Comparison of ENCODE assay signal across 10 mouse cellular contexts in the genomic region with DNA sequence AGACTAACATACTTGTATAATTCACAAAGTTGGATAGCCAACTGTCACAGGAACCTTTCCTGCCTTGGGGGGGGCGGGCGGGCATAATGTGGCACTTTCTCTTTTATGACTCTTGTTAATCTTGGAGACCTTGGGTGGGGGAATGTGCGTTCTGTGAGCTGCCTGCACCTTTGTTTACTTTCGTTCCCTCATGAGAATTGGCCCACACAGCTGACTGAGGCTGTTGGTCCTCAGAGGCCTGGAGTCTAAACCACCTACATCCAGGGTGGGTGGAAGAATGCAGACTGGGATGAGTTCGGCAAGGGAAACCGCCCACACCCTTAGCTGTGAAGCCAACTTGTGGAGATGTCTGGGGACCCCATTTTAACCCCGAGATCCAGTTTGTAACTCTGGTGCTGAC. TPM values are rescaled to one million over a fixed set of nuclear protein-coding genes. Genes with fewer than 3 reads are reported as not detected.
DNase-seq lines count a peak whose midpoint lies in the region; ATAC-seq and TF ChIP-seq lines count a peak whose summit lies in the region.
"Had no signal": no experiment of that assay in that cellular context is flagged by ENCODE, and none has a peak within 500 bp of the region (broad histone marks: within the 10 kb centered on the region; RNA-seq: fewer than 3 reads in every experiment).

No protein-coding gene starts in this region.

- TF ChIP-seq EP300 in stomach, postnatal 0 days (optimal IDR thresholded peaks at IDR 0.05), result no peak

- H3K9me3 ChIP-seq in heart, embryonic 15.5 days (replicated peaks), result no peaks in the 10 kb centered on the region
- H3K9me3 ChIP-seq in neural tube, embryonic 11.5 days (ENCODE audit: control insufficient read depth, low read length), result no peaks in the 10 kb centered on the region
- no peaks in the 10 kb centered on the region for H3K9me3 ChIP-seq in limb, embryonic 12.5 days
- H3K9me3 ChIP-seq in stomach, postnatal 0 days (ENCODE audit: control insufficient read depth, low read length), result no peaks in the 10 kb centered on the region

- WGBS in heart, embryonic 15.5 days, result 45% methylated on average over 7 of the region's 7 CpGs
- 45% methylated on average over 7 of the region's 7 CpGs for WGBS in neural tube, embryonic 11.5 days
- 28% methylated on average over 7 of the region's 7 CpGs for WGBS in limb, embryonic 12.5 days
- WGBS in stomach, postnatal 0 days, result 16% methylated on average over 7 of the region's 7 CpGs

- DNase-seq in heart, adult 9 months (ENCODE audit: low spot score in 2 of 2), result no peak
- no peak for DNase-seq in neural tube, embryonic 11.5 days (ENCODE audit: low spot score)
- no peak for DNase-seq in neural tube, embryonic 10.5 days (ENCODE audit: extremely low spot score, low spot score)
- DNase-seq in stomach, postnatal 0 days (ENCODE audit: low spot score), result peak; percentile 58
- no peak for DNase-seq in layer of hippocampus, postnatal 10 days (ENCODE audit: low spot score in 2 of 2)
- DNase-seq in yolk sac, embryonic 10.5 days (ENCODE audit: low spot score), result no peak

- ATAC-seq in heart, embryonic 15.5 days (replicated peaks; ENCODE audit: insufficient number of reproducible peaks, insufficient read depth, low FRiP score, low read depth), result no peak
- ATAC-seq in neural tube, embryonic 11.5 days (ENCODE audit: insufficient read depth, low FRiP score, low TSS enrichment), result no peak
- no peak for ATAC-seq in limb, embryonic 12.5 days (ENCODE audit: insufficient number of reproducible peaks, insufficient read depth, low FRiP score, low TSS enrichment, low read depth)
- ATAC-seq in stomach, postnatal 0 days (ENCODE audit: low FRiP score, low TSS enrichment), result peak; percentile 27

- H3K27me3 ChIP-seq in heart, embryonic 15.5 days, result no peaks in the 10 kb centered on the region
- H3K27me3 ChIP-seq in neural tube, embryonic 11.5 days (ENCODE audit: control insufficient read depth, insufficient read depth, low read length), result no peaks in the 10 kb centered on the region
- H3K27me3 ChIP-seq in limb, embryonic 12.5 days, result peaks cover 12% of the 10 kb centered on the region
- no peaks in the 10 kb centered on the region for H3K27me3 ChIP-seq in stomach, postnatal 0 days (ENCODE audit: control insufficient read depth, insufficient read depth, low read length)

- peak overlapping the region; percentile 81 for H3K27ac ChIP-seq in heart, embryonic 15.5 days
- H3K27ac ChIP-seq in neural tube, embryonic 11.5 days (ENCODE audit: low read depth, low read length), result no peak overlapping the region
- H3K27ac ChIP-seq in limb, embryonic 12.5 days, result peak overlapping the region; percentile 73
- H3K27ac ChIP-seq in stomach, postnatal 0 days (replicated peaks), result peak overlapping the region; percentile 75

- no peaks in the 10 kb centered on the region for H3K36me3 ChIP-seq in heart, embryonic 15.5 days
- no peaks in the 10 kb centered on the region for H3K36me3 ChIP-seq in neural tube, embryonic 11.5 days (ENCODE audit: control insufficient read depth, insufficient read depth, low read length)
- no peaks in the 10 kb centered on the region for H3K36me3 ChIP-seq in limb, embryonic 12.5 days
- H3K36me3 ChIP-seq in stomach, postnatal 0 days (ENCODE audit: control insufficient read depth, insufficient read depth, low read length), result no peaks in the 10 kb centered on the region

- H3K4me1 ChIP-seq in heart, embryonic 15.5 days (replicated peaks), result peaks cover 56% of the 10 kb centered on the region
- H3K4me1 ChIP-seq in neural tube, embryonic 11.5 days (ENCODE audit: control insufficient read depth, insufficient read depth, low read length), result peaks cover 14% of the 10 kb centered on the region; the same call in 1 of the 2 replicates
- peaks cover 66% of the 10 kb centered on the region for H3K4me1 ChIP-seq in limb, embryonic 12.5 days (replicated peaks)
- peaks cover 9% of the 10 kb centered on the region; the same call in 1 of the 2 replicates for H3K4me1 ChIP-seq in stomach, postnatal 0 days (replicated peaks; ENCODE audit: control insufficient read depth, insufficient read depth)

- H3K4me3 ChIP-seq in heart, embryonic 15.5 days, result peak overlapping the region; percentile 43
- H3K4me3 ChIP-seq in neural tube, embryonic 11.5 days (ENCODE audit: low read depth, low read length), result no peak overlapping the region
- peak overlapping the region; percentile 32 for H3K4me3 ChIP-seq in limb, embryonic 12.5 days (replicated peaks)
- H3K4me3 ChIP-seq in stomach, postnatal 0 days (ENCODE audit: low read depth, low read length), result no peak overlapping the region

- no peak for TF ChIP-seq CTCF in stomach, postnatal 0 days (IDR thresholded peaks at IDR 0.05; ENCODE audit: low read depth)

- H3K9ac ChIP-seq in heart, embryonic 15.5 days, result 0 out of 2 replicates have a peak overlapping the region, but pooled peaks have one; percentile 50
- H3K9ac ChIP-seq in neural tube, embryonic 11.5 days (ENCODE audit: low read length), result no peak overlapping the region; the same call in 1 of the 2 replicates
- peak overlapping the region; percentile 59; the same call in 1 of the 2 replicates for H3K9ac ChIP-seq in limb, embryonic 12.5 days (replicated peaks)
- H3K9ac ChIP-seq in stomach, postnatal 0 days (ENCODE audit: low read length), result no peak overlapping the region

- peak overlapping the region; percentile 71 for H3K4me2 ChIP-seq in heart, embryonic 15.5 days
- H3K4me2 ChIP-seq in neural tube, embryonic 11.5 days (ENCODE audit: low read depth), result peak overlapping the region; percentile 49
- H3K4me2 ChIP-seq in limb, embryonic 12.5 days, result peak overlapping the region; percentile 62
- H3K4me2 ChIP-seq in stomach, postnatal 0 days (replicated peaks; ENCODE audit: low read depth), result peak overlapping the region; percentile 49

RNA-seq across cellular contexts. Expression of gene Meox1, which starts 13.0 kb away (rescaled TPM):
- 15.7 and 19.8 TPM in 2 replicates for polyA plus RNA-seq in heart, embryonic 15.5 days (2015; fragmentation: Nextera tagmentation; extraction: Ambion mirVana)
- 19.9 and 23.9 TPM in 2 replicates for polyA plus RNA-seq in neural tube, embryonic 11.5 days (2014; fragmentation: Nextera tagmentation; extraction: Ambion mirVana)
- 13.5 and 14.1 TPM in 2 replicates for polyA plus RNA-seq in limb, embryonic 12.5 days (2016; fragmentation: Nextera tagmentation; extraction: Ambion mirVana)
- polyA plus RNA-seq in stomach, postnatal 0 days (2015; fragmentation: Nextera tagmentation; extraction: Ambion mirVana), result 2.8 and 3.0 TPM in 2 replicates
- total RNA-seq in layer of hippocampus, postnatal 10 days (2021), result 1 to 10 TPM; 2.9 to 3.6 TPM
- total RNA-seq: CH12.LX; liver, adult 2 months had no signal
- polyA plus RNA-seq: liver, adult 2 months had no signal

Comparison
In these comparisons a context has a peak if more than half of its experiments do, and no peak if none do; other contexts are left out.
1. H3K4me3 ChIP-seq: peak in heart, embryonic 15.5 days (single experiment) and limb, embryonic 12.5 days (single experiment); none in neural tube, embryonic 11.5 days (single experiment) and stomach, postnatal 0 days (single experiment).
2. H3K9ac ChIP-seq: peak in heart, embryonic 15.5 days (single experiment) and limb, embryonic 12.5 days (single experiment); none in neural tube, embryonic 11.5 days (single experiment) and stomach, postnatal 0 days (single experiment).
3. Peak in every context shown above with its lines, with median percentiles within 50 percentile points of each other: H3K4me2 ChIP-seq.